Mouse (Mus musculus) large intestine, adult 2 months (tissue): Measurements from ENCODE around the gene Slc12a6. TPM values are rescaled to one million over a fixed set of nuclear protein-coding genes. Genes with fewer than 3 reads are reported as not detected.

Source experiments
- DNase-seq: peaks from one replicate; pipeline ENCODE4 v3.0.0-alpha.2; 2012; ENCODE audit warnings: low read depth, low spot score
- WGBS: fragments of 180-500 bp; shearing (Covaris S2); methylation state at CpG from one replicate; pipeline ENCODE4 v1.1.7; 2018; 5-methylcytosine and 5-hydroxymethylcytosine counted together
- polyA plus RNA-seq: library from polyadenylated mRNA; depleted of rRNA; stranded (reverse); fragments of >200 nt; gene quantifications from 2 replicates; pipeline ENCODE4 v1.2.3, GENCODE M21; 2012; rRNA removed

The Slc12a6 gene
- 15.2 and 32.1 TPM in 2 replicates for polyA plus RNA-seq

- DNase-seq, result no peak
- under 1% methylated on average over 67 of the region's 85 CpGs for WGBS
Observed at GRCm38 (mm10) chr2:112265448-112266241, at the start of gene Slc12a6. Slc12a6 (plus strand) TSS chr2:112265825.

GRCm38 (mm10) chr2:112215977-112216376 is 49.6 kb upstream of the Slc12a6 start:
- WGBS, result 5% methylated on average over 1 of the region's 1 CpGs
- DNase-seq, result no peak

GRCm38 (mm10) chr2:112217614-112218013 is 48.0 kb upstream of the Slc12a6 start:
- no peak for DNase-seq
- WGBS, result 58% methylated on average over 6 of the region's 6 CpGs

GRCm38 (mm10) chr2:112220880-112221279 is 44.7 kb upstream of the Slc12a6 start:
- 53% methylated on average over 5 of the region's 5 CpGs for WGBS
- DNase-seq, result no peak

GRCm38 (mm10) chr2:112222607-112223006 is 43.0 kb upstream of the Slc12a6 start:
- no peak for DNase-seq
- WGBS, result 68% methylated on average over 5 of the region's 5 CpGs

GRCm38 (mm10) chr2:112224356-112224755 is 41.3 kb upstream of the Slc12a6 start:
- 60% methylated on average over 4 of the region's 4 CpGs for WGBS
- no peak for DNase-seq

- WGBS, result 81% methylated on average over 1 of the region's 1 CpGs
- DNase-seq, result no peak
Observed at GRCm38 (mm10) chr2:112232623-112233022, 33.0 kb upstream of the Slc12a6 start.

- 54% methylated on average over 2 of the region's 2 CpGs for WGBS
- DNase-seq, result no peak
Observed at GRCm38 (mm10) chr2:112236620-112237019, 29.0 kb upstream of the Slc12a6 start.

- no peak for DNase-seq
- 7% methylated on average over 4 of the region's 4 CpGs for WGBS
Observed at GRCm38 (mm10) chr2:112238006-112238405, 27.6 kb upstream of the Slc12a6 start.

- no peak for DNase-seq
- whole genome bisulfite sequencing, result under 1% methylated on average over 94 of the region's 94 CpGs
Observed at GRCm38 (mm10) chr2:112239212-112239934, 26.3 kb upstream of the Slc12a6 start, which contains the start of gene Lpcat4. Lpcat4 (plus strand) TSS chr2:112239468.

GRCm38 (mm10) chr2:112239935-112240721 is 25.5 kb upstream of the Slc12a6 start:
- no peak for DNase-seq
- WGBS, result under 1% methylated on average over 27 of the region's 28 CpGs

GRCm38 (mm10) chr2:112241787-112242186 is 23.8 kb upstream of the Slc12a6 start:
- WGBS, result 91% methylated on average over 14 of the region's 14 CpGs
- DNase-seq, result no peak

- WGBS, result 46% methylated on average over 5 of the region's 5 CpGs
- DNase-seq, result no peak
Observed at GRCm38 (mm10) chr2:112245307-112245706, 20.3 kb upstream of the Slc12a6 start.

GRCm38 (mm10) chr2:112246193-112246592 is 19.4 kb upstream of the Slc12a6 start:
- DNase-seq, result no peak
- WGBS, result 45% methylated on average over 6 of the region's 6 CpGs

- WGBS, result 83% methylated on average over 10 of the region's 10 CpGs
- DNase-seq, result no peak
Observed at GRCm38 (mm10) chr2:112247323-112247722, 18.3 kb upstream of the Slc12a6 start.

- 91% methylated on average over 10 of the region's 10 CpGs for WGBS
- DNase-seq, result no peak
Observed at GRCm38 (mm10) chr2:112249780-112250453, 15.7 kb upstream of the Slc12a6 start.

- WGBS, result 34% methylated on average over 7 of the region's 7 CpGs
- no peak for DNase-seq
Observed at GRCm38 (mm10) chr2:112254675-112255515, 10.7 kb upstream of the Slc12a6 start.

- no peak for DNase-seq
- 54% methylated on average over 10 of the region's 10 CpGs for WGBS
Observed at GRCm38 (mm10) chr2:112259241-112259962, 6.2 kb upstream of the Slc12a6 start, which contains the start of gene Nutm1. Nutm1 (minus strand) TSS chr2:112259291.
